ENCODE assay signal across 18 mouse cellular contexts in the genomic region with DNA sequence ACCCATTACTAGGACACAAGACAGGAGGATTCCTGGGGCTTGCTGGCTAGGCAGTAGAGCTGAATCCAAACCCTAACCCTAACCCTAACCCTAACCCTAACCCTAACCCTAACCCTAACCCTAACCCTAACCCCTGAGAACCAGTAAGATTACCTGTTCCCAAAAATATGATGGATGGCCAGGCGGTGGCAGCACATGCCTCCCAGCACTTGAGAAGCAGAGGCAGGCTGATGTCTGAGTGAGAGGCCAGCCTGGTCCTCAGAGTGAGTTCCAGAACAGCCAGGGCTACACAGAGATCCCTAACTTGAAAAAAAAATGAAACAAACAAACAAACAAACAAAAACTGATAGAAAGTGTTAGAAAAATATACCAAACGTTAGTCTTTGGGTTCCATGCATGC. TPM values are rescaled to one million over a fixed set of nuclear protein-coding genes. Genes with fewer than 3 reads are reported as not detected.
DNase-seq lines count a peak whose midpoint lies in the region; ATAC-seq and TF ChIP-seq lines count a peak whose summit lies in the region.
"Had no signal": no experiment of that assay in that cellular context is flagged by ENCODE, and none has a peak within 500 bp of the region (broad histone marks: within the 10 kb centered on the region; RNA-seq: fewer than 3 reads in every experiment).

No protein-coding gene starts in this region.

- ATAC-seq in kidney, embryonic 15.5 days (replicated peaks; ENCODE audit: low FRiP score) = no peak
- ATAC-seq: activated CD4-positive, CD25-positive, alpha-beta regulatory T cell, adult 4 months; forebrain, embryonic 13.5 days had no signal

- no peaks in the 10 kb centered on the region for H3K36me3 ChIP-seq in kidney, embryonic 15.5 days
- H3K36me3 ChIP-seq: heart, embryonic 15.5 days; hindbrain, embryonic 13.5 days; liver, embryonic 15.5 days had no signal

- intact Hi-C loops in left cerebral cortex, postnatal 10 days (cut with DNase I) = loop anchor here (10.0 kb wide), 1 partner anchor 122 kb away; no protein-coding TSS in a partner anchor

- no peak overlapping the region for H3K27ac ChIP-seq in kidney, embryonic 15.5 days
- H3K27ac ChIP-seq: forebrain, embryonic 13.5 days; heart, embryonic 15.5 days; hindbrain, embryonic 13.5 days; liver, embryonic 15.5 days had no signal

- no peak overlapping the region for H3K4me3 ChIP-seq in kidney, embryonic 15.5 days (replicated peaks)
- no peak overlapping the region for H3K4me3 ChIP-seq in lung, adult 2 months (replicated peaks; ENCODE audit: extremely low read depth, low read depth, low read length)
- H3K4me3 ChIP-seq: forebrain, embryonic 13.5 days; heart, embryonic 15.5 days; hindbrain, embryonic 13.5 days; liver, embryonic 15.5 days had no signal

- H3K4me2 ChIP-seq in kidney, embryonic 15.5 days = no peak overlapping the region
- H3K4me2 ChIP-seq: forebrain, embryonic 13.5 days; heart, embryonic 15.5 days; hindbrain, embryonic 13.5 days; liver, embryonic 15.5 days had no signal

- TF ChIP-seq POLR2A in lung, adult 2 months (IDR thresholded peaks at IDR 0.05; ENCODE audit: borderline replicate concordance, extremely low read depth, low read depth, low read length) = no peak

- DNase-seq in kidney, adult 18-20 months = peak; percentile 51
- no peak for DNase-seq in lung, adult 2 months
- DNase-seq in lung, postnatal 4 days = no peak
- DNase-seq in 416B (ENCODE audit: low read depth) (peak; percentile 44), ZHBTc4 (ENCODE audit: low read depth, low spot score) (peak; percentile 28)
- DNase-seq in heart, adult 18-20 months = no peak
- no peak for DNase-seq in left cerebral cortex, postnatal 10 days (ENCODE audit: extremely low spot score in 1 of 2, low spot score in 2 of 2)
- DNase-seq: adrenal gland, postnatal 25 days; cerebellum, adult 8-10 months; kidney, adult 11 months; layer of hippocampus, adult 9-11 months; thymus, postnatal 36 days had no signal

- WGBS in kidney, embryonic 15.5 days = 55% methylated on average over 2 of the region's 2 CpGs
- 46% methylated on average over 2 of the region's 2 CpGs for WGBS in lung, adult 2 months

- H3K4me1 ChIP-seq in kidney, embryonic 15.5 days = peaks cover 16% of the 10 kb centered on the region
- H3K4me1 ChIP-seq in lung, adult 2 months (ENCODE audit: control insufficient read depth, insufficient read depth, low read length) = peaks cover 5% of the 10 kb centered on the region

- peak; percentile 25; the same call in 1 of the 2 replicates for TF ChIP-seq CTCF in lung, adult 2 months (IDR thresholded peaks at IDR 0.05; ENCODE audit: insufficient read depth, low read length)

- H3K9me3 ChIP-seq in kidney, embryonic 15.5 days (replicated peaks) = no peaks in the 10 kb centered on the region
- H3K9me3 ChIP-seq: forebrain, embryonic 13.5 days; heart, embryonic 15.5 days; hindbrain, embryonic 13.5 days; liver, embryonic 15.5 days had no signal

- peaks cover 24% of the 10 kb centered on the region for H3K27me3 ChIP-seq in kidney, embryonic 15.5 days

- H3K9ac ChIP-seq in kidney, embryonic 15.5 days = no peak overlapping the region
- H3K9ac ChIP-seq: forebrain, embryonic 13.5 days; heart, embryonic 15.5 days; hindbrain, embryonic 13.5 days; liver, embryonic 15.5 days had no signal

RNA-seq across cellular contexts. Expression of a gene that starts 2.1 kb away (rescaled TPM):
- polyA plus RNA-seq in kidney, embryonic 15.5 days (2015; fragmentation: Nextera tagmentation; extraction: Ambion mirVana) = 47.5 and 97.3 TPM in 2 replicates
- polyA plus RNA-seq in lung, adult 2 months (2012; rRNA removed) = 208 and 233 TPM in 2 replicates
- total RNA-seq in heart, adult 18-20 months (2021) = 10 to 100 TPM; 34.0 to 36.3 TPM
- 1 to 10 TPM; 8.2 to 8.5 TPM for total RNA-seq in left cerebral cortex, postnatal 10 days (2021)

RNA-seq across cellular contexts. Expression of a gene that starts 52.5 kb away (rescaled TPM):
- polyA plus RNA-seq in kidney, embryonic 15.5 days (2015; fragmentation: Nextera tagmentation; extraction: Ambion mirVana) = 7.0 and 7.6 TPM in 2 replicates
- 1.5 and 2.4 TPM in 2 replicates for polyA plus RNA-seq in lung, adult 2 months (2012; rRNA removed)
- total RNA-seq in heart, adult 18-20 months (2021) = 1 to 10 TPM; 2.3 to 2.6 TPM
- total RNA-seq in left cerebral cortex, postnatal 10 days (2021) = 1 to 10 TPM; 3.3 to 3.7 TPM

Comparison
In these comparisons a context has a peak if more than half of its experiments do, and no peak if none do; other contexts are left out.
1. DNase-seq: peak in kidney, adult 18-20 months (single experiment), 416B (single experiment) and ZHBTc4 (single experiment); none in lung, adult 2 months (single experiment), lung, postnatal 4 days (0 of 2), heart, adult 18-20 months (0 of 2) and left cerebral cortex, postnatal 10 days (0 of 2).